Mouse (Mus musculus) macrophage (primary cell): ENCODE measurements around the gene Olfr191. TPM values are rescaled to one million over a fixed set of nuclear protein-coding genes. Genes with fewer than 3 reads are reported as not detected.
"Not testable (repeated sequence)": the region's sequence is repeated elsewhere in the genome, so short reads cannot be mapped to it uniquely, and the experiment has no call there.

Source experiments
- H3K27ac ChIP-seq: fragments of 350-480 bp; formaldehyde crosslinking; 2 replicates; pipeline ENCODE4 v1.9.0; 2021
- H3K36me3 ChIP-seq: fragments of 350-480 bp; formaldehyde crosslinking; 2 replicates; pipeline ENCODE4 v1.9.0; 2021; ENCODE audit errors: inconsistent target
- H3K4me3 ChIP-seq: fragments of 350-480 bp; formaldehyde crosslinking; 2 replicates; pipeline ENCODE4 v1.9.0; 2021; ENCODE audit errors: inconsistent target
- H3K79me2 ChIP-seq: fragments of 350-480 bp; formaldehyde crosslinking; 2 replicates; pipeline ENCODE4 v1.9.0; 2021; ENCODE audit errors: inconsistent target
- WGBS: methylation state at CpG from one replicate; pipeline ENCODE4 v1.1.7; 2026; ENCODE audit warnings: inconsistent platforms; ENCODE audit not compliant: missing documents; 5-methylcytosine and 5-hydroxymethylcytosine counted together
- polyA plus RNA-seq: library from polyadenylated mRNA; stranded (reverse); fragments of 250-400 nt; gene quantifications from 3 replicates; pipeline ENCODE4 v1.2.4, GENCODE M21; 2018; ENCODE audit warnings: inconsistent platforms
- total RNA-seq, 78 experiments: library from RNA; depleted of rRNA; stranded (reverse); fragments of 250-400 nt; gene quantifications; 1 replicate in 9 of 78; 2 replicates in 24 of 78; 3 replicates in 43 of 78; 4 replicates in 2 of 78; pipeline ENCODE4 v1.2.4; 2018; ENCODE audit warnings: inconsistent platforms in 56 of 78

Gene Olfr191
- not detected for total RNA-seq (2018; cell fraction: chromatin; rRNA removed)
- total RNA-seq (2018; cell fraction: cytosol; rRNA removed) = not detected
- not detected for total RNA-seq (2018; cell fraction: nucleus; rRNA removed)
- not detected in 3 replicates for polyA plus RNA-seq

DNA sequence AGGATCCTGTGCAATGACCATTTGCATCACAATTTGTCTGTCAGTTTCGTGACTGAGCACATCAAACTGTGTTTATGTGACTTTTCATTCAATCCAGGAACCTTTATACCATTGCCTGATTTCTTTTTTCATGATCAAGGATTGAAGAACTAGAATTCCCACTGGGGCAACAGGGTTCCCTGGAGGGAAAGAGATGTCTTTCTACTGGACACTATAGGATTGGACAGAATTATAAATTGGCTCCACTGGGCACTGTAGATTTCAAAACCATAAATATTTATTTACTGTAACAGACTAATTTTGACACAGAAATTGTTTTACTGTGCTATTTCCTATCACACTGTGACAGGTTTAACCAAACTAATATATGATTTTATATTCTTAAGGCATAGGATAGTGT is at the start of gene Olfr191:
Olfr191 (minus strand) TSS at position 101 of the 400 bp plus-strand sequence.
- H3K79me2 ChIP-seq, H3K4me3 ChIP-seq, H3K27ac ChIP-seq, H3K36me3 ChIP-seq: not testable (repeated sequence)
- WGBS = 24% methylated on average over 1 of the region's 1 CpGs

DNA sequence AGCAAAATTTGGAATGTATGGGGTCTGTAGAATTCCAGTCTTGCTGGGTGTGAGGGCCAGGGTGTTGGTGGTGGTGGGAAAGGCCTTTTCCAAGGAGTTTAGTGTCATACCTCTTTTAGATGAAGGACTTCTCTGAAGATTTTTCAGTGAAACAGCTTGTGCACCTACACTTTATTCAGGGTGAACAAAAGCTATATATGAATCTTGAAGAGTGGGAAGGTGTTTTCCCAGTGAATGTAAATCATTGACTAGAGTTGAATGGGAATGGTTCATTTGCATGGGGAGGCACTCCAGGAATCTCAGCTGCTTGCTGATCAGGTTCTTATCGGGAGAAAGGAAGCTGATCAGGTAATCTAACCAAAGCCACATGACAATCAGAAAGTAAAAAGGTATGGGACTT is 41.1 kb upstream of the Olfr191 start:
- Histone ChIP-seq H3K4me3 (no peak overlapping the region), H3K27ac (no peak overlapping the region), H3K36me3 (no peaks in the 10 kb centered on the region), H3K79me2 (no peaks in the 10 kb centered on the region)
- WGBS = 94% methylated on average over 1 of the region's 1 CpGs

DNA sequence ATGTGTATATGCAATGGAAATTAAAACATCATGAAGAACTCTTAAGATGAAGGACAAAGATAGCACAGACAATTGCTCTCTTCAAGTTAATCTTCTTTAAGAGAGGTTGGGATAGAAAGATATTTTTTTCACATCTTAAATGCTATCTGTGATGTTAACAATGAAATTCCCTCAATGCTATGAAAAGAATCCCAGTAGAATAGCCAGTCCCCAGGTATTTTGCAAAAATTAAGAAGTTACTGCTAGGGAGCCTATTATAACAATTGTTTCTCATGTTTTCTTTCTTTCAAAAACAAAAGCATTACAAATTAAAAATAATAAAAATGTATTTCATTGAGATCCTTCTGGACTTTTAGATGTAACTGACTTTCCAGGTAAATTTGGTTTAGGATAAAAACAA is 31.3 kb upstream of the Olfr191 start, which contains the start of gene Olfr194:
Olfr194 (minus strand) TSS at position 101 of the 400 bp plus-strand sequence.
- no peaks in the 10 kb centered on the region for H3K36me3 ChIP-seq
- H3K79me2 ChIP-seq = no peaks in the 10 kb centered on the region
- no peak within 1 kb of the TSS for H3K4me3 ChIP-seq
- H3K27ac ChIP-seq = no peak within 1 kb of the TSS

GRCm38 (mm10) chr16:59111781-59112180 is 22.2 kb upstream of the Olfr191 start, which contains the start of gene Olfr193:
Gene Olfr193, minus strand, starts transcription at chr16:59111881.
- Histone ChIP-seq H3K27ac (no peak within 1 kb of the TSS), H3K4me3 (no peak within 1 kb of the TSS), H3K36me3 (no peaks in the 10 kb centered on the region), H3K79me2 (no peaks in the 10 kb centered on the region)
- WGBS = 100% methylated on average over 1 of the region's 1 CpGs

GRCm38 (mm10) chr16:59108522-59108921 is 18.9 kb upstream of the Olfr191 start:
- H3K27ac ChIP-seq, H3K79me2 ChIP-seq, H3K36me3 ChIP-seq, H3K4me3 ChIP-seq: not testable (repeated sequence)
- WGBS = 69% methylated on average over 4 of the region's 5 CpGs

DNA sequence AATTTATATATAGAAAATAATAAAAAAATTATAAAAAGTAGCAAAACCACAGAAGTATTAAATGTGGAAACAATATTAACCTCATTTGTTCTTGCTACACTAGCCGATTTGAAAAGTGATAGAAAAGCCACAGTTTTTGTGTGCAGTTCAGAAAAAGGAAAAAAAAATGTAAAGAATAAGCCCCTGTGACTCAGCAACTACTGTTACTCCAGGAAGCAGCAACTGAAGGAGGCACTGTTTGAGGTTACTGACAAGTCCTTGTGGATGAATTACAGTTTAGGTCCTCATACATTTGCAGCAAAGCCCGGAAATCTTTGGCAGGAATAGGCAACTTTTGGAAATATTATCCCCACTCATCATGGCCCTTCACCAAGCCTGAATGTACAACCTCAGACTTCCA is 15.7 kb upstream of the Olfr191 start:
- H3K79me2 ChIP-seq = no peaks in the 10 kb centered on the region

GRCm38 (mm10) chr16:59081113-59081512 is 8.5 kb downstream of the Olfr191 start:
- H3K79me2 ChIP-seq, H3K4me3 ChIP-seq, H3K27ac ChIP-seq, H3K36me3 ChIP-seq: not testable (repeated sequence)
- whole genome bisulfite sequencing = 82% methylated on average over 2 of the region's 2 CpGs

More for the DNA sequence above, 15.7 kb upstream of the Olfr191 start:
- H3K36me3 ChIP-seq = no peaks in the 10 kb centered on the region
- WGBS = 76% methylated on average over 2 of the region's 2 CpGs
- H3K27ac ChIP-seq = no peak overlapping the region
- H3K4me3 ChIP-seq = no peak overlapping the region

GRCm38 (mm10) chr16:59077905-59078304 is 11.7 kb downstream of the Olfr191 start, which contains the start of gene Olfr190:
Gene Olfr190, minus strand, starts transcription at chr16:59078005.
- Histone ChIP-seq H3K79me2 (no peaks in the 10 kb centered on the region), H3K4me3 (no peak within 1 kb of the TSS), H3K27ac (no peak within 1 kb of the TSS), H3K36me3 (no peaks in the 10 kb centered on the region)
- 87% methylated on average over 5 of the region's 5 CpGs for WGBS

- no peaks in the 10 kb centered on the region for H3K36me3 ChIP-seq
- no peak overlapping the region for H3K27ac ChIP-seq
- H3K79me2 ChIP-seq = no peaks in the 10 kb centered on the region
- no peak overlapping the region for H3K4me3 ChIP-seq
- 81% methylated on average over 1 of the region's 1 CpGs for WGBS
Measured at GRCm38 (mm10) chr16:59073520-59073919, 16.1 kb downstream of the Olfr191 start.

- H3K27ac ChIP-seq = no peak overlapping the region
- no peaks in the 10 kb centered on the region for H3K36me3 ChIP-seq
- H3K79me2 ChIP-seq = no peaks in the 10 kb centered on the region
- H3K4me3 ChIP-seq = no peak overlapping the region
Measured at GRCm38 (mm10) chr16:59071755-59072154, 17.9 kb downstream of the Olfr191 start.

DNA sequence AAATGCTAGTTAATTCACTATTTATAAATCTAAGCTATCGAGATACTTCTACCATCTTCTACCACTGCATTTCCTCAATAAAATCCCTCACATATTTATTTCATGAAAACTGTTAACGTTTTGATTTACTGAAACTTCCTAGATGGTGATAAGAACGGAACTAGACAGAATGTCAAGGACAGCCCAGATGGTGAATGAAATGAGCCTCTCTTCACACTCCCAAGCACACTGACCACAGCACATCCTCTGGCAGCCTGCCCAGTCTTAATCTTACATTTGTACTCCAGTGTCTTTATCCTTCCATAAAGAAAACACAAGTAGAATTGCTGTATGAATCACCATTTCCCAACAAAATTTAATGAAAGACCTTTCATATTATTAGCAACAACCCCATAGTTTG is 27.2 kb downstream of the Olfr191 start:
- not testable (repeated sequence) for H3K79me2 ChIP-seq, H3K4me3 ChIP-seq, H3K27ac ChIP-seq, H3K36me3 ChIP-seq
- WGBS = 93% methylated on average over 2 of the region's 3 CpGs

DNA sequence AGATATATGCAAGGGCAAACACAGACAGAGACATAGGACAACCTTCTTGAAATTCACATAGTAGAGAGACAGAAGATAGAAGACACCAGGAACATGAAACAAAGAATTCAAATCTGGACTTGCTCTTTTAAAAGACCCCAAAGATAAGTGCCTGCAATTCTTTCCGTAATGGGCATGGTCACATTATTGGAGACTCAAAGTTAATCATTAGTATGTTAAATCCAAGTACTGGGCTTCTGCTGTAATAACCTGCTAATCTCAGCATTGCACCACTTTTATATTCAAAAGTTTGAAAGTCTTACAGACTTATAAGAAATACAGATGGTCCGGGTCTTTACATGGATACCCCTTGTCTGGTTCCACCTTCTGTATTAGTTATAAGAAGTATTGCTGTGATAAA is 40.3 kb downstream of the Olfr191 start:
- not testable (repeated sequence) for H3K79me2 ChIP-seq, H3K27ac ChIP-seq, H3K36me3 ChIP-seq, H3K4me3 ChIP-seq
- 85% methylated on average over 2 of the region's 2 CpGs for WGBS

DNA sequence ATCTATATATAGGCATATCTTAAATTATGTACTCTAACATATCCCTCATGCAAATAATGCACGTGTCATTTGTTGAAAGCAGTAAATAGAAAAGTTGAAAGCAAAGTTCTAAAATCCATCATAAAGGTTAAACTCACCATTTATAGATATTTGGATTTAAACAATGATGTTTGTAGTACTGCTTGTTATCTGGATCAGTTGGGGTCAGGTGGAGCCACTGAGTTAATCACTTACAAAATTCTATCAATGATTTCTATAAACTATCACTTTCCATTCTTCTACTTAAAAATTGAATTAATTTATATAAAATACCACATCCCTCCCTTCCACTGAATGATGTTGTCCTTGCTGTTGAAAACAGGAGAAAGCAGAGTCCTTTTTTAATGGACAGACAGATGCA is 40.8 kb downstream of the Olfr191 start:
- Histone ChIP-seq H3K79me2 (no peaks in the 10 kb centered on the region), H3K27ac (no peak overlapping the region), H3K4me3 (no peak overlapping the region), H3K36me3 (no peaks in the 10 kb centered on the region)
- WGBS = 75% methylated on average over 1 of the region's 1 CpGs

DNA sequence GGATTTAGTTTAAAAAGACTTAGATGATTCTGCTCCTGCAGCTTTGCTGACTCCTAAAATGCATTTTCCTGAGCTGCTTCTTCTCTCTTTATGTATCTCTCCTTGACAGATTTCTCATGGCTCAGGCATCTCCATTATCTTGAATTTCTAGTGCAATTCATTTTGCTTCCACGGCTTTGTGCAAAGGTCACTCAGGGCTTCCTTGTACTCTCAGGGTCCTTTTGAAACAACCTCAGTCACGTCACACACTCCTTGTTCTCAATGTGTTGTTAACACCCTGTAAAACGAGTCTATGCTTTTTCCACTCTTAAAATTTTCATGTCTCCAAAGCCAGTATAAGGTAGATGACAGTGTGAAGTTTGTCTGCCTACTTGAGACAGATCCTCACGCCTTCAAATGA is 42.0 kb downstream of the Olfr191 start:
- WGBS = 72% methylated on average over 4 of the region's 4 CpGs
- Histone ChIP-seq H3K4me3 (no peak overlapping the region), H3K36me3 (no peaks in the 10 kb centered on the region), H3K27ac (no peak overlapping the region), H3K79me2 (no peaks in the 10 kb centered on the region)

DNA sequence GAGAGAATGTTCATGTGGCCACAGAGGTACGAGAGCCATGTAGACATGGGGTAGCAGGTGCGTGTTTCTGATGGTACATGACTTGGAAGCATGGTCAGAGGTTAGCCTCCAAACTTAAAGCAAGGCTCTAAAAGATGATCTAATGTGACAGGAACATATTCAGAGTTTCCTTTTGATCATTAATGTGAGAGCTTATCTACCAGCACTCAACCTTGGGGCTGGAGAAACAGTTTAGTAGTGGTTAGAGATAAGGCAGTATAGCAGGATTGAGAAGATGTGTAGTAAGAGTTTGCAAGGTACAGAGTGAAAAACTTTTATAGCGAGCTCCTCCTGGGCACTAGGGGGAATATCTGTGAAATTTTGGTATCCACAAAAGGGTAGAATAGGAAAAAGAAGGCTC is 43.8 kb downstream of the Olfr191 start:
- H3K79me2 ChIP-seq = no peaks in the 10 kb centered on the region
- no peak overlapping the region for H3K4me3 ChIP-seq
- no peak overlapping the region for H3K27ac ChIP-seq
- no peaks in the 10 kb centered on the region for H3K36me3 ChIP-seq
- 77% methylated on average over 3 of the region's 3 CpGs for WGBS

DNA sequence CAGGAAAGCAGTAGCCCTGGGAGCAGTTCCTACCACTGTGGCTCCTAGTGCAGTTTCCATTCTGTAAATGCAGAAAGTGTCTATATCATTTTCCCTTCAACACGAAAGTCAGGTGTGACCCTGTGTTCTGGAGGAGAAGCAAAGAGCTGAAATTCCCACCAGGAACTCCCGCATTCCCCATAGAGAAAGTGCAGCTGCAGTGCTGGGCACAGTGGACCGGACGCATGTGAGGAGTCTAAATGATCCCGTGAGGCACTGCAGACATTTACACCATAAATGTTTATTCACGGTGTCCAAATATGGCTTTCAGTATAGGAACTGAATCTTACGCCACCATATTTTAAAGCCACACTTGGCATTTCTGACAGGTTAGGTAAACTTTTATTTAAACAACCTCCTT is 49.9 kb downstream of the Olfr191 start, which contains the start of gene Olfr187:
Olfr187 (minus strand) TSS at position 58 of the 400 bp plus-strand sequence.
- H3K79me2 ChIP-seq = no peaks in the 10 kb centered on the region
- H3K27ac ChIP-seq = no peak within 1 kb of the TSS
- no peaks in the 10 kb centered on the region for H3K36me3 ChIP-seq
- H3K4me3 ChIP-seq = no peak within 1 kb of the TSS
- WGBS = 91% methylated on average over 7 of the region's 7 CpGs
